Mouse (Mus musculus): ENCODE results near the gene Atp5s. TPM values are rescaled to one million over a fixed set of nuclear protein-coding genes. Genes with fewer than 3 reads are reported as not detected.
A peak's percentile ranks its signal among the peaks of the same experiment; 100 is the strongest.

The Atp5s gene
- total RNA-seq, 2 experiments from 2014 or later, result 10.6 to 11.0 TPM

DNA sequence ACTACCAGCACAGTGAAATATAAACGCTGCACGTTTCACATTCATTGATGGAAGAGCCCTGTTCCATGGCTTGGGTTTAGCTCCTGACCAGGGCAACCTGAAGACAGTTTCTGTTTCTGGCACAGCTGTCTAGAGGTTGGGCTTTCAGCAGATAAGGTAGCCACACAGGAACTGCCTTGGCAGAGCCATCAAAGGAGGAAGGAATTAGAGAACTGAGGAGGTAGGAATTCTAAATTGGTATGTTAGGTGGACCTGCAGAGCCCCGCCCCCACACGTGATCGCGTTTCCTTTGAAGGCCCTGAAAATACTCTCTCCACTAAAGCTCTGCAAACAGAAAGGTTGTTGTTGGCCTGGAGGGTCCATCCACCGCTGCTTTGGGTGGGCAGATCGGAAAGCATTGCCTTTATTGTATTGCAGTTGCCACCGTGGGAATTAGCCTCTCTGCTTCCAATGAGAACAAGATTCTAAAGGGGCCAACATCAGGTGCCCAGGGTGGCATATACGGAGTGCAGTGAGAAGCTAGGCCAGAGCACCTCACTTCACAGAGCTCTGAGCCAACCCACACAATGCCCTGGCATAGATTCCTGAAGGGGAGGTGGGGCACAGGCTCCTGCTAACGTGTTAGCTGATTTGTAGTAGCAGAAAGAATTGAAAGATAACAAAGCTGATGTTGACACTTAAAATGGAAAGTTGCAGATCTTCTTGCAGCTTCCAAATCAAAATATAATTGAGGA is 52.0 kb downstream of the Atp5s start:
- no peak for DNase-seq (ENCODE audit: low spot score in 2 of 2)

DNA sequence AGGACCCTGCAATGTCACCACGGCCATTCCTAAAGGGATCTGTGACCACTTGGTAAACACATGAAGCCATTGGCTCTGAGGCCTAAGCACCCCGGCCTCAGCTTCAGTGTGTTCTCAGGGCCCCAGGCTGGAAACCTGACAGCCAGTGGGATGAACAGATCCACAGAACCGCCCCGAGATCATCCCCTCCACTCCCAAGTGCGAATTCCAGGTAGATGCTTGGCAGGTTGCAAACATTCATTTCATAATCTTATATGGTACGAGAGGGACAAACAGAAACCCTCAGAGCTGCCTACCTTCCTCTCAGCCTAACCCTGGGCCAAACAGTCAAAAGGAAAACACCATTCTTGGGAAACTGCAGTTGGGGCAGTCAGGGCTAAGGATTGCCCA is 52.6 kb downstream of the Atp5s start:
- no peak for DNase-seq (ENCODE audit: low spot score in 2 of 2)

DNA sequence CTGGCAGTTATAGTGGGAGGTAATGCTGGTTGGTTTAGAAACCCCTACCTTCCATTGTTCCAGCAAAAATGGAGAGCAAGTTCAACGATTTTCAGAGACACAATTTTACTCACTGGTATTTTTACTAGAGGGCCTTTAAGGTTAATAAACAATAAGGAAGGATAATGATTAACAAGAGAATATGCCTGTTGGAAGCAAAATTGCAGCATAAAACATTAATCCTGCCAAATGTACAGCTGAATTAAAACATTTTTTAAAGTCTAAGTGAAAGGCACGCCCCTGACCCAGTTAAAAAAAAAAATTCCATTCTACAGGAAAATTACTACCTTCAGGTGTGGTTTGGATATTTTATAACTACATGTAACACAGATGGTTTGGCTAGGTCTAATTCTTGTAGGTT is 53.2 kb downstream of the Atp5s start:
- no peak for DNase-seq (ENCODE audit: low spot score in 2 of 2)

GRCm38 (mm10) chr12:69781480-69781879 is 56.7 kb downstream of the Atp5s start:
- DNase-seq (ENCODE audit: low spot score in 2 of 2), result no peak

GRCm38 (mm10) chr12:69781935-69782650 is 57.3 kb downstream of the Atp5s start:
- no peak for DNase-seq (ENCODE audit: low spot score in 2 of 2)

DNA sequence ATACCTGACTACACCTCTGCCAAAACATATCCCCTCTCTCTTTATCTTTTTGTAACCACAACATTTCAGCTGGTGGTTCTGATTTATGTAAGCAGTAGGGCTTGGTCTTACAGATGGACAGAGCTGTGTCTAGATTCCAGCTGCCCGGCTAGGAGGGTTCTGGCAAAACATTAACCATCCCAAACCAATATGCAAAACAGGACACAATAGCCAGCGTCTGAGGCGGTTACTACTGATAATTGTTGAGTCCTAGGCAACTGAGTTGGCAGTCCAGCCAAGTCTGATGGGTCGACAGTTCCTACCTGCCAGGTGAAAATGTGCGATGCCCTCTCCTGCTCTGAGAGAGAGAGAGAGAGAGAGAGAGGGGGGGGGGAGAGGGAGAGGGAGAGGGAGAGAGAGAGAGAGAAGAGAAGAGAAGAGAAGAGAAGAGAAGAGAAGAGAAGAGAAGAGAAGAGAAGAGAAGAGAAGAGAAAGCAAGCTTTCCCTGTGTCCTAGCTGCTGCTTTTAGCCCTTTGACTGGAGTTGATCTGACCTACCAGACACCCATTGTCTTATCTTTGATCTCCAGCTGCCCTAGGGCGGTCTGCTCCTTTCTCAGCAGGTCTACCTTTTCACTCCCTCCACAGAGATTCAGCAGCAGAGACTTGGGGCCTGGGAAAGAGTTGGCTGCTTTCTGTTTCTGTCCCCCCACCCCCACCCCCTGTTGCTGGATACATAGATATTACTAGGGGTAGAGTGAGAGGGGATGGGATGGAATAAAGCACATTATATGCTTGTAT is 58.7 kb downstream of the Atp5s start:
- no peak for DNase-seq (ENCODE audit: low spot score in 2 of 2)

DNA sequence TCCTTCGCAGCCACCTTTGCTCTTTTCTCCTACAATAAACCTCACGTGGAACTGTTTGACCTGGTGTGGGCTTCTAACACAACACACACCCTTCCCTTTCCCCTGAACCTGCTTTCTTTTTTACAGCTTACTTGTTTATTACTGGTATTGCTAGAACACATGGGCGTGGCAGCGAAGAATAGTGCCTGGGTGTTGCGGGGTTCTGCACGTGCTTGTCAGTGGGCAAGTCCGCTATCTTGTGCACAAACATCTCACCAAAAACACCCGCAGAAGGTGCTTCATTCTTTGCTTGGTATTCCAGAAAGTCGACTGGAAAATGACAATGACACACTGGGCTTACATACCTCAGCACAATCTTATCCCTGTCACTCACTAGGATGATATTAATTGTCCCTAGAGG is 60.7 kb downstream of the Atp5s start:
- DNase-seq (ENCODE audit: low spot score in 2 of 2), result no peak

DNA sequence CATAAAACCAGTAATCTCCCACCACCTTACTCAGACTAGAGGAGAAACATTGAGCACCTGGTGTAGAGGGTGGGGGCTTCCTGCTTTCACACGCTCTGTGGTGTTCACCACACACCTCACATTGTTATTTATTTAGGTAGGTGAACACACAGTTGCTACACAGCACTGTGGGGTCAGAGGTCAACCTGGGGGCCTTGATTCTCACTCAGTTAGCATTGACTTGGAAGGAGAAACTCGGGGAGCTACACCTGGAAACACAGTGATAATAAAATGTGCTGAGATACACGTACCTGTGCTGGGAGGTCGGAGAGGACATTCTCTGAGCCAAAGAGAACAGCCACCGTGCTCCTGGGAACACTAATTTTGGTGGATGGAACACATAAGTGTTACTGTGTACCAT is 63.6 kb downstream of the Atp5s start:
- no peak for DNase-seq (ENCODE audit: low spot score in 2 of 2)

GRCm38 (mm10) chr12:69789766-69790529 is 65.2 kb downstream of the Atp5s start:
- no peak for DNase-seq (ENCODE audit: low spot score in 2 of 2)

DNA sequence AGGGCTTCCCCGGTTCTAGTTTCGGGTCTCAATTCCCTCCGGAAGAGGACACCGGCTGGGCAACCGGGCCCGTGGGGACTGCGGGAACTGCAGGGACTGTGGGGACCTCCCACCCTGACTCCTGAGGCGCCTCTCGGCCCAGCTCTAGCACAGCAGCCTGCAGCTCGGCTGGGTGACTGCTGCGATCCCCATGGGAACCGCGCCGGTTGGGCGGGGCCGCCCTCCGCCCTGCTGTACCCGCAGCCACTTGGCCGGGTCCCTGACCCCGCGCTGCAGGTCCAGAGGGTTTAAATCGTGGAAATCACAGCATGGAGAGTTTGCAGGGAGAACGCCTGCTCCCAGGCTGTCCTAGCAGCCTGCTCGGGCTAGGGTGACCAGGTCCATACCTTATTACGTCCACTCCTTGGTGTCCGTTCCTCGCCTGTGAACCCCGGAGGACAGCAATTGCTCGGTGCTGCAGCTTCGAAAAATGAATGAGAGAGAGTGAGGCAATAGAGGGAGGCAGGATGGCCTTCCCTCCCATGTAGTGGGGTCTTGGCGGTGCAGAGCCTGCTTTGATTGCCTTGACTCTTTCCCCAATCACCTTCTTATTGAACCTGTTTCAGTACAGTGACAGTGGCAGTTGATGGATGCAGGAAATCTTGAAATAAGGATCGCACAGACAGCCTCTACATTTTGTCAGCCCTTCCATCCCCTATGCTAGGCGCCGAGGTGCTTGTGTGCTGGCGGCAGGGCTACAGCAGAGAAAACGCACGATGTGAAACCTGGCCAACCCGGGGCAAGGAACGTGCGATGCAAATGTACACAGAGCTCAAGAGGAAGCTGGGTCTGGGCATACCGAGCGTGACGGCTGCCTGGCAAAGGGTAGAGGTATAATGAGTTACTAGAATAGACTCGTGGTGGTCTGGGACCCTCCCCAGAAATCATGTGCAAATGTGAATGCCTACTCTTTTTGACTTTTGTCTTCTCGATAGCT is 66.1 kb downstream of the Atp5s start, which contains the start of gene Cdkl1:
TSS of gene Cdkl1 (minus strand) at position 738 of the 976 bp plus-strand sequence.
- peak; percentile 26 to 37 for DNase-seq (ENCODE audit: low spot score in 2 of 2)

Small RNA genes lying within 50 kb of the gene (microRNA-seq; reads per million reads assigned to microRNA genes)
- gene Mir681, result not detected

Other genes with a start within 250 kb of the Atp5s start
- gene Vcpkmt, start 141.9 kb upstream of the Atp5s start, total RNA-seq (2021), result 1 to 10 TPM; 4.9 to 7.2 TPM
- 10 to 100 TPM; 37.5 to 42.9 TPM for gene Sos2, start 43.1 kb upstream of the Atp5s start, total RNA-seq (2021)
- 10 to 100 TPM; 38.1 to 38.9 TPM for gene L2hgdh, start 77 bp upstream of the Atp5s start, total RNA-seq (2021)
- gene Cdkl1, start 66.3 kb downstream of the Atp5s start, total RNA-seq (2021), result 1 to 10 TPM; 2.0 to 2.9 TPM
- 1 to 10 TPM; 5.6 to 6.2 TPM for gene Atl1, start 167.7 kb downstream of the Atp5s start, total RNA-seq (2021)
- 10 to 100 TPM; 33.7 to 40.4 TPM for gene Map4k5, start 168.2 kb downstream of the Atp5s start, total RNA-seq (2021)